Mouse (Mus musculus) heart, postnatal 0 days (tissue): Measurements from ENCODE around the gene Gapt.

Experiments
- CTCF ChIP-seq: IDR thresholded peaks from 2 replicates; pipeline ENCODE4 v1.5.1; 2016; ENCODE audit warnings: antibody characterized with exemption, control low read depth, low read depth
- EP300 ChIP-seq: IDR thresholded peaks from 2 replicates; pipeline ENCODE4 v1.6.1; 2016; ENCODE audit warnings: antibody characterized with exemption, low read depth

- TF ChIP-seq CTCF (no peak), EP300 (no peak)
Measured at GRCm38 (mm10) chr13:110346707-110347106, 10.3 kb downstream of the Gapt start.
